Mouse (Mus musculus): Measurements from ENCODE around the gene Ccdc85c. TPM values are rescaled to one million over a fixed set of nuclear protein-coding genes. Genes with fewer than 3 reads are reported as not detected.

Gene Ccdc85c
- total RNA-seq, 2 experiments from 2014 or later = 66.6 to 71.3 TPM

- DNase-seq (ENCODE audit: extremely low spot score in 1 of 2, low spot score in 1 of 2) = no peak
Observed at GRCm38 (mm10) chr12:108244778-108245177, 30.4 kb downstream of the Ccdc85c start.

GRCm38 (mm10) chr12:108242243-108242745 lies 32.9 kb downstream of the Ccdc85c start:
- no peak for DNase-seq (ENCODE audit: extremely low spot score in 1 of 2, low spot score in 1 of 2)

- DNase-seq (ENCODE audit: extremely low spot score in 1 of 2, low spot score in 1 of 2) = no peak
Observed at GRCm38 (mm10) chr12:108241626-108242025, 33.6 kb downstream of the Ccdc85c start.

GRCm38 (mm10) chr12:108240953-108241588 lies 34.2 kb downstream of the Ccdc85c start:
- no peak for DNase-seq (ENCODE audit: extremely low spot score in 1 of 2, low spot score in 1 of 2)

GRCm38 (mm10) chr12:108240401-108240890 lies 34.8 kb downstream of the Ccdc85c start:
- DNase-seq (ENCODE audit: extremely low spot score in 1 of 2, low spot score in 1 of 2) = no peak

GRCm38 (mm10) chr12:108239441-108239840 lies 35.8 kb downstream of the Ccdc85c start:
- peak; percentile 45 to 46 for DNase-seq (ENCODE audit: extremely low spot score in 1 of 2, low spot score in 1 of 2)

GRCm38 (mm10) chr12:108238395-108239035 lies 36.7 kb downstream of the Ccdc85c start:
- no peak for DNase-seq (ENCODE audit: extremely low spot score in 1 of 2, low spot score in 1 of 2)

- DNase-seq (ENCODE audit: extremely low spot score in 1 of 2, low spot score in 1 of 2) = no peak
Observed at GRCm38 (mm10) chr12:108237300-108238006, 37.8 kb downstream of the Ccdc85c start.

- no peak for DNase-seq (ENCODE audit: extremely low spot score in 1 of 2, low spot score in 1 of 2)
Observed at GRCm38 (mm10) chr12:108235976-108236555, 39.2 kb downstream of the Ccdc85c start.

- no peak for DNase-seq (ENCODE audit: extremely low spot score in 1 of 2, low spot score in 1 of 2)
Observed at GRCm38 (mm10) chr12:108234832-108235602, 40.2 kb downstream of the Ccdc85c start.

GRCm38 (mm10) chr12:108233736-108234135 lies 41.5 kb downstream of the Ccdc85c start:
- no peak for DNase-seq (ENCODE audit: extremely low spot score in 1 of 2, low spot score in 1 of 2)

GRCm38 (mm10) chr12:108231901-108232300 lies 43.3 kb downstream of the Ccdc85c start:
- DNase-seq (ENCODE audit: extremely low spot score in 1 of 2, low spot score in 1 of 2) = no peak

- DNase-seq (ENCODE audit: extremely low spot score in 1 of 2, low spot score in 1 of 2) = no peak
Observed at GRCm38 (mm10) chr12:108230821-108231794, 44.1 kb downstream of the Ccdc85c start.

- no peak for DNase-seq (ENCODE audit: extremely low spot score in 1 of 2, low spot score in 1 of 2)
Observed at GRCm38 (mm10) chr12:108230077-108230476, 45.1 kb downstream of the Ccdc85c start.

GRCm38 (mm10) chr12:108227527-108227926 lies 47.7 kb downstream of the Ccdc85c start:
- no peak for DNase-seq (ENCODE audit: extremely low spot score in 1 of 2, low spot score in 1 of 2)

- DNase-seq (ENCODE audit: extremely low spot score in 1 of 2, low spot score in 1 of 2) = no peak
Observed at GRCm38 (mm10) chr12:108226941-108227340, 48.3 kb downstream of the Ccdc85c start.

- no peak for DNase-seq (ENCODE audit: extremely low spot score in 1 of 2, low spot score in 1 of 2)
Observed at GRCm38 (mm10) chr12:108226216-108226615, 49.0 kb downstream of the Ccdc85c start.

GRCm38 (mm10) chr12:108225781-108226180 lies 49.4 kb downstream of the Ccdc85c start:
- no peak for DNase-seq (ENCODE audit: extremely low spot score in 1 of 2, low spot score in 1 of 2)

- DNase-seq (ENCODE audit: extremely low spot score in 1 of 2, low spot score in 1 of 2) = no peak
Observed at GRCm38 (mm10) chr12:108223357-108223756, 51.9 kb downstream of the Ccdc85c start.

Data from layer of hippocampus, postnatal 25 days (tissue).